Mouse (Mus musculus): Measurements from ENCODE around the gene Tfeb.
A peak's percentile ranks its signal among the peaks of the same experiment; 100 is the strongest.

DNA sequence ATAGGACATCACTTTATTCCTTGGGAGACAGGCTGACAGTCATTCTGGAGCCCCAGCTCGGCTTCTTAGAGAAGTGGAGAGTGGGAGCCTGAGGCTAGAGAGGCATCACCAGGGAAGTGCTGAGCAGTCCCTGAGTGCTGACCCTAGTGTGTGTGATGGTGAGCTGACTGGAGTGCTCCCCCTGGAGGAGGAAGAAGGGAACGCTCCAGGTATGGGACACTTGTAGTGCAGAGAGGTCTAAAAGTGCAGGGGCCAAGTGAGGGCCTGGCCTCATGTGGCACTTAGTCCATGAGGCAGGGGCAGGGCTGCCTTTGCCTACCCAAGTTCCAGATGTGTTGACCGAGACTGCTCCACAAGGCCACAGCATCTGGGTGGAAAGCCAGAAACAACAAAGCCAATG, 58.6 kb downstream of the Tfeb start:
- TF ChIP-seq CTCF (IDR thresholded peaks at IDR 0.05) (peak; percentile 81), EP300 (IDR thresholded peaks at IDR 0.05) (no peak)

All from lung, postnatal 0 days (tissue).